Mouse (Mus musculus): ENCODE results near the gene Jmjd8.
A peak's percentile ranks its signal among the peaks of the same experiment; 100 is the strongest.

The Jmjd8 gene

DNA sequence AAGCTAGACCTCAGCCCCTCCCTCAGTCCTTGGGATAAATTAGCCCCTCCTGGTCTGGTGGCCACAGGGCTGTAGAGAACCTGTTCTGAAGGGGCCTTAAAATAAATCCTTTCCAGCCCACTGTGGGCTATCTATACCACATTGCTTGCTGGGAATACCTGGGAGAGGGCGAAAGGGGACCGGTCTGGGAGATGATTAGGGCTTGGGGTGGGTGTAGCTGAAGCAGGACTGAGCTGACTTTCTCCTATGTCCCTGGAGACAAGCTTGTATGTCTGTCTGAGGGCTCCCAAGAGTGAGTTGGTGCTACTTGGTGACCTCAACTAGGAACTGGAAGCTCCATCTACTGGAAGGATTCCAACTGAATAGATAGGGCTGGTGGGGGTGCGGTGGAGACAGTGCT lies 48.4 kb downstream of the Jmjd8 start:
- DNase-seq (ENCODE audit: inconsistent age in 2 of 2, low spot score in 1 of 2), result peak in 1 of 2 experiments; percentile 40

DNA sequence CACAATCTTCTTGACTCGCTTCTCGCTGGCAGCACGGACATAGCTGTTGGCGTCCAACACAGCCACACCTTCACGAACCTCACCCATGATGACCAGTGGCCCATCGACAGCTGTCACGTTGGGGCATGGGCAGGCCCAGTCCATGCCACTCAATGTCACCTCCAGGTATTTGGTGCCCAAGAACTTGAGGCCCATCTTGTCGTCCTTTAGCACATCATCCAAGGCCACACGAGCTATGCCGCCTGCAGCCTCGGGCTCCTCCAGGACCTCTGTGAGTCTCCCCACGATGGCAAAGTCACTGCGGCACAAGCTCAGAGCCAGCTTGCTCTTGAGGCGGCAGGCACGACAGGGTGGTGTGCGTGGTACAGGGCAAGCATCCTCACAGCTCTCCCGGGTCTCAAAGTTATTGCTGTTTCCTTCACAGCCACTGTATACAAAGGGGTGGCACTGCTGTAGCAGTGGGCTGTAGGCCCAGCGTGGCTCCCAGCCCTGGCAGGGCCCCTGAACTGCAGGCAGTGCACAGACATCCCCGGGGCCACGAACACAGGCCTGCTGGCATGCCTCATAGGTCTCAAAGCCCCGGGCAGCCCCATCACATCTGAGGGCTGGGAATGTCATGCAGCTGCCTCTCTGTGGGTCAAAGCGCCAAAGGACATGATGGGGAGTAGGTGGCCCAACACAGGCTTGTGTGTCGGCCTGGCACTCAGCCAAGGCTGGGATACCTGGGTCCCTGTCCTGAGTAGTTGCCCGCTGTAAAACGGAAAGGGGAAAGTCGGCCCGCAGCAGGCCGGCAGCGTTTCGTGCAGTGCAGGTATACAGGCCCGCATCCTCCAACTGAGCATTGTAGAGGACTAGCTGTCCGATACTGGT lies 49.3 kb downstream of the Jmjd8 start:
- DNase-seq (ENCODE audit: inconsistent age in 2 of 2, low spot score in 1 of 2), result peak; percentile 35 to 54

DNA sequence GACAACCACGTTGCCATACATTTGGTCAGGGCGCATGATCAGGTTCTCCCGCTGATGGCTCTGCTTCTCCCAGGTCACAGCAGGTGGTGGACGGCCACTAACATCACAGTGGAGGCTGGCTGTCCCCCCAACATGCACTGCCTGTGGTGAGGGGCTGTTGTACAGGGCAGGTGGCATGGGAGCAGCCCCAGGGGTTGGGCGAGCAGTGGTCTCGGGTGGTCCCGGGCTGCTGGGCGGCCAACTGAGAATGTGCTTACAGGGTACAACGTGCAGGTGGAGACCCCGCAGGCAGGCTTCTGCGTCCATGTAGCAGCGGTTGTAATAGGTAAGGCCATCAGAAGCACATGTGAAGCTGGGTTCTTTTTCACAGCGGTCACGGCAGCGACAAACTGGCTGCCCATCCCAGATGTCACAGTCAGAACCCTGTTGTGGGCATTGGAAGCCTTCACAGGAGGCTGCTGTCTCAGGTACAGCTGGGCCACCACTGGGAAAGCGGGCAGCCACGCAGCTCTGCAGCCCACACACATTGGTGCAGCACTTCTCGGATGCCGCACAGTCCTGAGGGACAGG lies 50.0 kb downstream of the Jmjd8 start:
- no peak for DNase-seq (ENCODE audit: inconsistent age in 2 of 2, low spot score in 1 of 2)

DNA sequence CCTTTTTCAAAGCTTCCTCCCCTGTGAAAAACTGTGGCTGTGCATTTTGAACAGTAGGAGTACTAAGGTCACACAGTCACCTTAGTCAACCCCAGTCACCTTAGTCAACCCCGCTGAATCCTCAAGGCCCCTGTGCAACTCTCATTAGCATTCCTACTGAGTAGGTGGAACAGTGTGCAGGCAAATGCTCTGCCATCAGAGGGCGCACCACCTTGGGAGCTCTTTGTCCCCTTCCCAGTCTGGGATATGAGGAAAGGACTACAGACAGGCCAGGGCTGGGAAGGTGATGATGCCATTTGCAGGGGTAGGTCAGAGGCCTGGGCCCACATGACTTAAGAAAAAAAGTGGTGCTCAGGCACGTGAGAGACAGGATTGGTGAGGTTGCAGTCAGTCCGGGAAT lies 50.6 kb downstream of the Jmjd8 start:
- peak; percentile 61 to 83 for DNase-seq (ENCODE audit: inconsistent age in 2 of 2, low spot score in 1 of 2)

DNA sequence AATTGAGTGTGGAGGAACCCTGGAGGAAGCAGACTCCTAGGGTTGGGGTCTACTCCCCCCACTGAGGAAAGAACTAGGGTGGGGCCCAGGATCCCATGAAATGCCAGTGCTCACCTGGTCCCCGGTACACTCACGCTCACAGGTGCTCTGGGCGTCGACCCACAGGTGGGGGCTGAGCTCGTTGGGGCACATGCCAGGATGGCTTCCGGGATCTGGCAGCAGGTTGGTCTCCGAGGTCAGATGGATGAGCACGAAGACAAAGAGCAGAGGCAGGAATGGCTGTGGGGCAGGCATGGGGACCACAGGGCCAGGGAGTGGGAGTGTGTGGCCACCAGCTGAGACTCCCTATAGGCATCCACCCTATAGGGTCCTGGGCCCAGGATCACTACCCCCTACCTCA lies 51.1 kb downstream of the Jmjd8 start:
- no peak for DNase-seq (ENCODE audit: inconsistent age in 2 of 2, low spot score in 1 of 2)

DNA sequence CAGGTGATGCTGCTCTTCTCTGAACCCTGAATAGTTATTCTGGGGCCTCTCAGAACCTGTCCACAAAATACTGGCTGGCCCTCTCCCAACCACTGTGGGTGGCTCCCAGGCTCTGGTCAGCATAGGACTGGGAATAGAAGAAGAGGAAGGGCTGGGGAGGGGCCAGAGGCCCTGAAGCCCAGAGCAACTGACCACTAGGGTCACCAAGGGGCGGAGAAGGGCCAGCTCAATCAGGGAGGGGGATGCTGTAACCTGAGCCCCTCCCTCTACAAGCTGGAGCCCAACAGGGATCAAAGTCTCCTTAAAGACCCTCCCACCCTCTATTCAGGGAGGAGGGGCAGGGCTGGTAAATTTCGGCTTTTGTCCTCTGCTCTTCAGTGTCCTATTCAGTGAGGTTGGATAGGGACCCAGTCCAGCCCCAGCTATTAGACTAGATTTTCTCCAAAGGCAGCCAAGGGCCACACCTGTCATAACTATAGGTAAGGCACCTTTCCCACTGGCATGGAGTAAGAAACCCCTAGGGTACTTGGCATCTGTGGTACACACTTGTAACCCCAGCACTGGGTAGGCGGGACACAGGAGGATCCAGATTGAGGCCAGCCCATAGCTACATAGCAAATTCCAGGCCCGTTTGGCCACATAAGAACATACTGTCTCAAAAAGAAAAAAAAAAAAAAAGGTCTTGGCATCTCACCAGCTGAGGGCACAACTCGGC lies 51.7 kb downstream of the Jmjd8 start, which contains the start of gene Wfikkn1:
TSS of gene Wfikkn1 (minus strand) at position 663 of the 715 bp plus-strand sequence.
- peak in 1 of 2 experiments; percentile 35 for DNase-seq (ENCODE audit: inconsistent age in 2 of 2, low spot score in 1 of 2)

DNA sequence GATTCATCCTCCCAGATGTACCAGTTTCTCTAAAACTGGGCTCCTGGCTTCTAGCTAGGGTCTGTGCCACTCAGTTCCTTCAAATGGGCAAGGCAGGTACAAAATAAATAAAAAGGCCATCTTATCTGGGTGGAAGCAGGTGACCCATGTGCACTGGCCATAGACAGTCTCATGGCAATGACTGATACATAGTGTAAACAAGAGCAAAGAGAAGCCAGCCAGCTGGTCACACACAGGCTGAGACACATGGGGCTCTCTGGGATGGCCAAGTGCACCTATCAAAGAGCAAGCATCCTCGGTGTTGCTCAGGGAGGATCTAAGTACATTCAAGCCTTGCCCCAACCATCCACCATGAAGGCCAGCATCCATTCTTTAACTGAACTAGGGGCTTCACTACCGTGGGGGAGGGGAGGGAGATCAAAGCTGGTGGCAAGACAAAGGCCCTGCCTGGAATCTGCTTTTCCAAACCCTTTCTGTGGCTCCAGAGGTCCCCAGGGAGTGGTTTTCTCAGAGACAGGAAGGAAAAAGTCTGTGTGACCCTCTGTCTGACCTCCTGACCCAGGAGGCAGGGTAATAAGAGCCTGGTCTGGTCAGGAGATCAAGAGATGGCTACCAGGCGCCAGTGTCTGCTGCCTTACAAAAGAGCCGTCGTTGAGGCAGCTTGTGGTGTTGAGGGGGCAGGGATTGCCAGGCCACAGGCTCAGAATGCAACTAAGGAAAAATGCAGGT lies 52.4 kb downstream of the Jmjd8 start:
- peak in 1 of 2 experiments; percentile 65 for DNase-seq (ENCODE audit: inconsistent age in 2 of 2, low spot score in 1 of 2)
